Mouse (Mus musculus) forebrain, embryonic 14.5 days (tissue): ENCODE results near the gene Gsta3. TPM values are rescaled to one million over a fixed set of nuclear protein-coding genes. Genes with fewer than 3 reads are reported as not detected.

Experiments used
- ATAC-seq: fragments of 200-750 bp; cut with Nextera tagmentation; 2 replicates; pipeline ENCODE4 v1.8.0; 2017; ENCODE audit warnings: mild to moderate bottlenecking, moderate library complexity
- DNase-seq: peaks from one replicate; pipeline ENCODE4 v3.0.0-alpha.2; 2015; ENCODE audit warnings: low spot score
- H3K27ac ChIP-seq: fragments of 300-500 bp; sonication (generic); 2 replicates; pipeline ENCODE4 v1.5.1; 2014; ENCODE audit warnings: low read depth, mild to moderate bottlenecking, control low read depth, low read length, moderate library complexity
- H3K27me3 ChIP-seq: fragments of 300-500 bp; sonication (generic); replicated peaks from 2 replicates; pipeline ENCODE4 v1.6.1; 2014; ENCODE audit warnings: low read length, control low read depth, mixed read lengths; ENCODE audit not compliant: control insufficient read depth, insufficient read depth
- H3K36me3 ChIP-seq: fragments of 300-500 bp; sonication (generic); 2 replicates; pipeline ENCODE4 v1.6.1; 2014; ENCODE audit warnings: low read length, control low read depth; ENCODE audit not compliant: control insufficient read depth, insufficient read depth
- H3K4me1 ChIP-seq: fragments of 300-500 bp; sonication (generic); 2 replicates; pipeline ENCODE4 v1.6.1; 2014; ENCODE audit warnings: antibody characterized with exemption, low read length, control low read depth; ENCODE audit not compliant: control insufficient read depth, insufficient read depth
- H3K4me2 ChIP-seq: fragments of 300-500 bp; sonication (generic); 2 replicates; pipeline ENCODE4 v1.6.1; 2014; ENCODE audit warnings: mild to moderate bottlenecking, control low read depth, low read length
- H3K4me3 ChIP-seq: fragments of 300-500 bp; sonication (generic); 2 replicates; pipeline ENCODE4 v1.5.1; 2014; ENCODE audit warnings: low read depth, low read length, control low read depth
- H3K9ac ChIP-seq: fragments of 300-500 bp; sonication (generic); 2 replicates; pipeline ENCODE4 v1.6.1; 2014; ENCODE audit warnings: mild to moderate bottlenecking, low read length, control low read depth, moderate library complexity
- H3K9me3 ChIP-seq: fragments of 300-500 bp; sonication (generic); replicated peaks from 2 replicates; pipeline ENCODE4 v1.6.1; 2016; ENCODE audit warnings: low read length, control low read depth, mixed read lengths; ENCODE audit not compliant: control insufficient read depth
- WGBS: fragments of 180-500 bp; shearing (Covaris S2); extraction: QIAGEN DNeasy Blood & Tissue Kit; methylation state at CpG from one replicate; pipeline ENCODE4 v1.1.7; 2014; 5-methylcytosine and 5-hydroxymethylcytosine counted together
- polyA plus RNA-seq: library from polyadenylated mRNA; unstranded; fragments of >200 nt; fragmentation: Nextera tagmentation; extraction: Ambion mirVana; gene quantifications from 2 replicates; pipeline ENCODE4 v1.2.1, GENCODE M21; 2014

Gene Gsta3
- polyA plus RNA-seq, 1 experiment from 2014 or later: 0.27 TPM

DNA sequence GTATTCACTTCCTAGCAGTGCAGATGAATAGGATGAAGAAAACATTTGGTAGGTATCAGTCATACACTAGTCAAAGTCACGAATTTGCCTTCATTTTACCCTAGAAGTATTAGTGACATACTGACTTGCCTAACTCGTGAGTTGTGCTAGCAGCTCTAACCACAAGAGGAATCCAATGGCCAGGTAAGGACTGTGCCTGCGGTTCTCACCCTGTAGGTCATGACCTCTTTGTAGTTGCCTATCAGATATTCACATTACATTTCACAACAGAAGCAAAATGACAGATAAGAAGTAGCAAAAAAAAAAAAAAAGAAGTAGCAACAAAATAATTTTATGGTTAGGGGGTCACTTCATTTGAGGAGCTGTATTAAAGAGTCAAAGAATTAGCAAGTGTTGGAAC is 63.8 kb downstream of the Gsta3 start:
- Histone ChIP-seq H3K4me3 (no peak overlapping the region), H3K27ac (no peak overlapping the region), H3K36me3 (no peaks in the 10 kb centered on the region), H3K27me3 (no peaks in the 10 kb centered on the region), H3K4me2 (no peak overlapping the region), H3K9me3 (no peaks in the 10 kb centered on the region), H3K4me1 (no peaks in the 10 kb centered on the region), H3K9ac (no peak overlapping the region)
- ATAC-seq (no peak), DNase-seq (no peak)
- WGBS: 85% methylated on average over 3 of the region's 3 CpGs

DNA sequence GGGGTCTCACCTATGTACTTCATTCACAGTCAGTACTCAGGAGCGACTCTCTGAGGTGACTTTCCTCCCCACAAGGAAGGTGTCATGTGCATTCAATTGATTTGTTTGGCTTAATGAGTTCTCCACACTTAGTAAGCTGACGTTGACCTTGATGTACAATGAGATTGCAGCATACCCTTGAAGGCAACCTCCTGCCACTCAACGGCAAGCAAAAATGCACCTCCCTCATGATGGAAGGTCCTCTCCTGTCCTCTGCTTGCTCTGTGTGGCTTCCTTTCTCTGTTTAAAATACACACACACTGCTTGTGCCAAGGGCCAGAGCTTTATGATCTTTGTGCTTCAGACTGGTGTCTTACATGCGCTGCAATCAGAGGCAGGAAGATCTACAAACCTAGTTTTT is 64.3 kb downstream of the Gsta3 start:
- Histone ChIP-seq H3K4me2 (no peak overlapping the region), H3K27me3 (no peaks in the 10 kb centered on the region), H3K9me3 (no peaks in the 10 kb centered on the region), H3K27ac (no peak overlapping the region), H3K4me1 (no peaks in the 10 kb centered on the region), H3K4me3 (no peak overlapping the region), H3K9ac (no peak overlapping the region), H3K36me3 (no peaks in the 10 kb centered on the region)
- DNase-seq (no peak), ATAC-seq (no peak)
- 89% methylated on average over 4 of the region's 4 CpGs for WGBS

DNA sequence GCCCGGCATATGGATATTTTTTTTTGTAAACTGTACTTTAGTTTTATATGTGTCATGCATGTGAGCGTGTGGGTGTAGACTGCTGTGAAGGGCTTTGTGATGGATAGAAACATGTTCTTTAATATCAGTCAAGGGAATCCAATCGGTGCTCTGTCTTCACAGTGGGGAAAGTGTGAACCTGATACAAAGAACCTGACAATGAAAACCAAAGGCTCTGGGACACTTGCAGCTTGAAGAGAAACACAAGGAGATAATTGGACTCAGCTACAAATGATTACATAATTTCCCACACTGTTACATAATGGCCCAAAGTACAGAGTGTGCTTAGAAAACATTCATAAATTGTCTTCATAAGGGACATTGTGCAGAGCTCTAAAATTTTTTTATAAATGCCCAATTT is 65.1 kb downstream of the Gsta3 start:
- ATAC-seq (no peak), DNase-seq (no peak)
- no peak overlapping the region for H3K4me2 ChIP-seq
- WGBS: 91% methylated on average over 3 of the region's 3 CpGs
- H3K9ac ChIP-seq: no peak overlapping the region
- no peaks in the 10 kb centered on the region for H3K4me1 ChIP-seq
- H3K9me3 ChIP-seq: no peaks in the 10 kb centered on the region
- H3K4me3 ChIP-seq: no peak overlapping the region
- H3K27ac ChIP-seq: no peak overlapping the region
- H3K36me3 ChIP-seq: no peaks in the 10 kb centered on the region
- no peaks in the 10 kb centered on the region for H3K27me3 ChIP-seq

DNA sequence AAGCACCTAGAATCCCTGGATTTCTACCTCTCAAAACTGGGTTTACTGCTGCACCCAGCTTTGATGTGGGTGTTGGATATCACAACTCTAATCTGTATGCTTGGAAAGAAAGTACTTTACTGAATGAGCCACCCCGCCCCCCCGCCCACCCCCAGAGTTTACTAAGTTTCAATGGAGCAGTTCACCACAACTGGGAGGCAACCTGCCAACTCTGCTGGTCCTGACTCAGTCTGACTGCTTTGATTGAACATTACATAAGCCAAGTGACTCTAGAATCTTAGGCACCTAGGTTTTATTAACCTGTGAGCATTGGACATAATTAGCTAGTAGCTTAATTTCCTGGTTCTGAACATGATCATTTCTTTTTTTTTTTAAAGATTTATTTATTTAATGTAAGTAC is 73.9 kb downstream of the Gsta3 start:
- no peaks in the 10 kb centered on the region for H3K4me1 ChIP-seq
- H3K9me3 ChIP-seq: no peaks in the 10 kb centered on the region
- ATAC-seq (no peak), DNase-seq (no peak)
- H3K4me2 ChIP-seq: no peak overlapping the region
- H3K27me3 ChIP-seq: no peaks in the 10 kb centered on the region
- WGBS: 88% methylated on average over 2 of the region's 2 CpGs
- H3K36me3 ChIP-seq: no peaks in the 10 kb centered on the region
- H3K4me3 ChIP-seq: no peak overlapping the region
- H3K27ac ChIP-seq: no peak overlapping the region
- H3K9ac ChIP-seq: no peak overlapping the region

Other genes starting within 250 kb of the Gsta3 start
- 2.2 and 2.3 TPM in 2 replicates for gene Tram2, start 161.4 kb upstream of the Gsta3 start, polyA plus RNA-seq
- gene Tmem14a, start 22.0 kb upstream of the Gsta3 start, polyA plus RNA-seq: 15.9 and 17.8 TPM in 2 replicates
- gene Khdc1a, start 109.1 kb downstream of the Gsta3 start, polyA plus RNA-seq: not detected in 2 replicates
- gene Khdc1c, start 127.7 kb downstream of the Gsta3 start, polyA plus RNA-seq: not detected in 2 replicates
- gene Khdc1b, start 143.0 kb downstream of the Gsta3 start, polyA plus RNA-seq: not detected in 2 replicates